Mouse (Mus musculus) left cerebral cortex, adult 18-20 months (tissue): ENCODE results near the gene Dip2c. TPM values are rescaled to one million over a fixed set of nuclear protein-coding genes. Genes with fewer than 3 reads are reported as not detected.

ENCODE experiments used
- DNase-seq, 2 experiments: peaks; one replicate each; pipeline ENCODE4 v3.0.0; 2021 to 2022; ENCODE audit warnings: low spot score in 2 of 2, mixed read lengths in 1 of 2
- total RNA-seq, 2 experiments: library from RNA; stranded (reverse); gene quantifications; 2 replicates each; pipeline ENCODE4 v1.2.3; 2021

Gene Dip2c
- total RNA-seq, 2 experiments from 2014 or later = 65.5 to 68.1 TPM

GRCm38 (mm10) chr13:9421949-9422348, 145.6 kb downstream of the Dip2c start:
- DNase-seq = no peak

GRCm38 (mm10) chr13:9422876-9423275, 146.5 kb downstream of the Dip2c start:
- DNase-seq = no peak

- DNase-seq = no peak
Observed at GRCm38 (mm10) chr13:9424434-9424833, 148.1 kb downstream of the Dip2c start.

- DNase-seq = no peak
Observed at GRCm38 (mm10) chr13:9426267-9426666, 149.9 kb downstream of the Dip2c start.

GRCm38 (mm10) chr13:9426779-9427178, 150.5 kb downstream of the Dip2c start:
- DNase-seq = no peak

- no peak for DNase-seq
Observed at GRCm38 (mm10) chr13:9429884-9430283, 153.6 kb downstream of the Dip2c start.

- no peak for DNase-seq
Observed at GRCm38 (mm10) chr13:9430724-9431123, 154.4 kb downstream of the Dip2c start.

- no peak for DNase-seq
Observed at GRCm38 (mm10) chr13:9431441-9431840, 155.1 kb downstream of the Dip2c start.

GRCm38 (mm10) chr13:9443066-9443465, 166.7 kb downstream of the Dip2c start:
- DNase-seq = no peak

- no peak for DNase-seq
Observed at GRCm38 (mm10) chr13:9445533-9446294, 169.4 kb downstream of the Dip2c start.

- no peak for DNase-seq
Observed at GRCm38 (mm10) chr13:9446448-9447115, 170.3 kb downstream of the Dip2c start.

- DNase-seq = no peak
Observed at GRCm38 (mm10) chr13:9450276-9450675, 173.9 kb downstream of the Dip2c start.

- no peak for DNase-seq
Observed at GRCm38 (mm10) chr13:9451952-9452351, 175.6 kb downstream of the Dip2c start.

- DNase-seq = no peak
Observed at GRCm38 (mm10) chr13:9454426-9455177, 178.3 kb downstream of the Dip2c start.

- DNase-seq = no peak
Observed at GRCm38 (mm10) chr13:9455979-9456378, 179.7 kb downstream of the Dip2c start.

- DNase-seq = no peak
Observed at GRCm38 (mm10) chr13:9457420-9458308, 181.3 kb downstream of the Dip2c start.

- DNase-seq = no peak
Observed at GRCm38 (mm10) chr13:9464457-9464856, 188.1 kb downstream of the Dip2c start.

GRCm38 (mm10) chr13:9467216-9467615, 190.9 kb downstream of the Dip2c start:
- DNase-seq = peak; percentile 44 to 68

- DNase-seq = no peak
Observed at GRCm38 (mm10) chr13:9473383-9473782, 197.1 kb downstream of the Dip2c start.

GRCm38 (mm10) chr13:9481722-9482121, 205.4 kb downstream of the Dip2c start:
- DNase-seq = no peak

GRCm38 (mm10) chr13:9489696-9490095, 213.4 kb downstream of the Dip2c start:
- DNase-seq = no peak
